In genomic region chr2:118779065-118779464, GRCm38 (mm10) we compare ENCODE assay signal across 8 mouse cellular contexts. TPM values are rescaled to one million over a fixed set of nuclear protein-coding genes. Genes with fewer than 3 reads are reported as not detected.
A peak's percentile ranks its signal among the peaks of the same experiment; 100 is the strongest.
DNase-seq lines count a peak whose midpoint lies in the region; ATAC-seq lines count a peak whose summit lies in the region.

No protein-coding gene starts in this region.

- peak overlapping the region; percentile 41 for H3K4me3 ChIP-seq in kidney, embryonic 16.5 days (ENCODE audit: low read length)
- H3K4me3 ChIP-seq in hindbrain, embryonic 16.5 days (ENCODE audit: low read length), result peak overlapping the region; percentile 62
- peak overlapping the region; percentile 32 for H3K4me3 ChIP-seq in neural tube, embryonic 11.5 days (ENCODE audit: low read depth, low read length)

- peak overlapping the region; percentile 7; the same call in 1 of the 2 replicates for H3K9ac ChIP-seq in kidney, embryonic 16.5 days (replicated peaks; ENCODE audit: low read length)
- peak overlapping the region; percentile 78; the same call in 1 of the 2 replicates for H3K9ac ChIP-seq in hindbrain, embryonic 16.5 days (ENCODE audit: low read depth, low read length)
- peak overlapping the region; percentile 41 for H3K9ac ChIP-seq in neural tube, embryonic 11.5 days (ENCODE audit: low read length)

- H3K36me3 ChIP-seq in kidney, embryonic 16.5 days (ENCODE audit: insufficient read depth, low read length), result no peaks in the 10 kb centered on the region
- no peaks in the 10 kb centered on the region for H3K36me3 ChIP-seq in hindbrain, embryonic 16.5 days (ENCODE audit: control insufficient read depth, insufficient read depth, low read length)
- no peaks in the 10 kb centered on the region for H3K36me3 ChIP-seq in neural tube, embryonic 11.5 days (ENCODE audit: control insufficient read depth, insufficient read depth, low read length)

- 5% methylated on average over 10 of the region's 10 CpGs for WGBS in kidney, embryonic 16.5 days
- WGBS in hindbrain, embryonic 16.5 days, result 5% methylated on average over 10 of the region's 10 CpGs
- 9% methylated on average over 10 of the region's 10 CpGs for WGBS in neural tube, embryonic 11.5 days

- no peak for DNase-seq in kidney, postnatal 36 days
- DNase-seq in cerebellum, postnatal 14 days, result peak; percentile 52 to 65
- peak; percentile 29 for DNase-seq in neural tube, embryonic 11.5 days (ENCODE audit: low spot score)
- DNase-seq in adrenal gland, adult 18-20 months (ENCODE audit: low spot score in 2 of 2), result no peak
- DNase-seq in B cell, adult 2 months, result no peak

- H3K4me1 ChIP-seq in kidney, embryonic 16.5 days (ENCODE audit: insufficient read depth, low read length), result peaks cover 4% of the 10 kb centered on the region
- peaks cover 18% of the 10 kb centered on the region for H3K4me1 ChIP-seq in hindbrain, embryonic 16.5 days (ENCODE audit: control insufficient read depth, insufficient read depth, low read depth, low read length)
- H3K4me1 ChIP-seq in neural tube, embryonic 11.5 days (ENCODE audit: control insufficient read depth, insufficient read depth, low read length), result peaks cover 8% of the 10 kb centered on the region

- ATAC-seq in kidney, embryonic 16.5 days (ENCODE audit: low FRiP score, low TSS enrichment), result no peak
- peak; percentile 38 for ATAC-seq in hindbrain, embryonic 16.5 days
- peak; percentile 32 for ATAC-seq in neural tube, embryonic 11.5 days (ENCODE audit: insufficient read depth, low FRiP score, low TSS enrichment)
- no peak for ATAC-seq in megakaryocyte-erythroid progenitor cell, adult 5-6 weeks (replicated peaks; ENCODE audit: low FRiP score, low TSS enrichment, poor library complexity, severe bottlenecking)

- peak overlapping the region; percentile 61 for H3K4me2 ChIP-seq in kidney, embryonic 16.5 days (replicated peaks; ENCODE audit: low read depth, low read length)
- H3K4me2 ChIP-seq in hindbrain, embryonic 16.5 days (ENCODE audit: low read length), result peak overlapping the region; percentile 71
- peak overlapping the region; percentile 50 for H3K4me2 ChIP-seq in neural tube, embryonic 11.5 days (ENCODE audit: low read depth)

- H3K27me3 ChIP-seq in kidney, embryonic 16.5 days (ENCODE audit: insufficient read depth, low read length), result peaks cover 10% of the 10 kb centered on the region; the same call in 1 of the 2 replicates
- H3K27me3 ChIP-seq in hindbrain, embryonic 16.5 days (replicated peaks; ENCODE audit: control insufficient read depth, insufficient read depth, low read length), result no peaks in the 10 kb centered on the region
- H3K27me3 ChIP-seq in neural tube, embryonic 11.5 days (ENCODE audit: control insufficient read depth, insufficient read depth, low read length), result 0 out of 2 replicates have a peak, but pooled peaks cover 4% of the 10 kb centered on the region

- no peaks in the 10 kb centered on the region for H3K9me3 ChIP-seq in kidney, embryonic 16.5 days (ENCODE audit: low read length)
- H3K9me3 ChIP-seq in hindbrain, embryonic 16.5 days (ENCODE audit: control insufficient read depth, low read length), result no peaks in the 10 kb centered on the region
- no peaks in the 10 kb centered on the region for H3K9me3 ChIP-seq in neural tube, embryonic 11.5 days (ENCODE audit: control insufficient read depth, low read length)

- H3K27ac ChIP-seq in kidney, embryonic 16.5 days (ENCODE audit: low read length), result no peak overlapping the region
- H3K27ac ChIP-seq in hindbrain, embryonic 16.5 days (ENCODE audit: low read depth, low read length), result peak overlapping the region; percentile 89
- 0 out of 2 replicates have a peak overlapping the region, but pooled peaks have one; percentile 23 for H3K27ac ChIP-seq in neural tube, embryonic 11.5 days (ENCODE audit: low read depth, low read length)

RNA-seq across cellular contexts. Expression of gene Disp2, which starts 0.5 kb away (rescaled TPM):
- polyA plus RNA-seq in kidney, embryonic 16.5 days (2015; fragmentation: Nextera tagmentation; extraction: Ambion mirVana), result 0.46 and 0.81 TPM in 2 replicates
- 82.9 and 87.0 TPM in 2 replicates for polyA plus RNA-seq in hindbrain, embryonic 16.5 days (2015; fragmentation: Nextera tagmentation; extraction: Ambion mirVana)
- 10.9 and 12.6 TPM in 2 replicates for polyA plus RNA-seq in neural tube, embryonic 11.5 days (2014; fragmentation: Nextera tagmentation; extraction: Ambion mirVana)
- 10 to 100 TPM; 32.1 to 32.7 TPM for total RNA-seq in adrenal gland, adult 18-20 months (2021)
- total RNA-seq in megakaryocyte-erythroid progenitor cell, adult 5-6 weeks (2014; fragmentation: Nextera tagmentation), result not detected in 2 replicates
- total RNA-seq in megakaryocyte-erythroid progenitor cell, adult 5-6 weeks (2017), result not detected in 2 replicates

RNA-seq across cellular contexts. Expression of gene Phgr1, which starts 6.5 kb away (rescaled TPM):
- not detected in 2 replicates for polyA plus RNA-seq in kidney, embryonic 16.5 days (2015; fragmentation: Nextera tagmentation; extraction: Ambion mirVana)
- not detected in 2 replicates for polyA plus RNA-seq in hindbrain, embryonic 16.5 days (2015; fragmentation: Nextera tagmentation; extraction: Ambion mirVana)
- not detected in 2 replicates for polyA plus RNA-seq in neural tube, embryonic 11.5 days (2014; fragmentation: Nextera tagmentation; extraction: Ambion mirVana)
- not detected for total RNA-seq in adrenal gland, adult 18-20 months (2021)
- total RNA-seq in megakaryocyte-erythroid progenitor cell, adult 5-6 weeks (2014; fragmentation: Nextera tagmentation), result not detected in 2 replicates
- total RNA-seq in megakaryocyte-erythroid progenitor cell, adult 5-6 weeks (2017), result not detected in 2 replicates

RNA-seq across cellular contexts. Expression of gene Ccdc9b, which starts 16.6 kb away (rescaled TPM):
- 1.3 and 1.4 TPM in 2 replicates for polyA plus RNA-seq in kidney, embryonic 16.5 days (2015; fragmentation: Nextera tagmentation; extraction: Ambion mirVana)
- polyA plus RNA-seq in hindbrain, embryonic 16.5 days (2015; fragmentation: Nextera tagmentation; extraction: Ambion mirVana), result 1.0 and 1.3 TPM in 2 replicates
- polyA plus RNA-seq in neural tube, embryonic 11.5 days (2014; fragmentation: Nextera tagmentation; extraction: Ambion mirVana), result 0.90 and 0.96 TPM in 2 replicates
- total RNA-seq in adrenal gland, adult 18-20 months (2021), result 1 to 10 TPM; 2.8 to 5.1 TPM
- total RNA-seq in megakaryocyte-erythroid progenitor cell, adult 5-6 weeks (2014; fragmentation: Nextera tagmentation), result 0.27 and 1.5 TPM in 2 replicates
- total RNA-seq in megakaryocyte-erythroid progenitor cell, adult 5-6 weeks (2017), result 0.09 and 1.3 TPM in 2 replicates

RNA-seq across cellular contexts. Expression of gene Inafm2, which starts 33.5 kb away (rescaled TPM):
- 15.2 and 16.3 TPM in 2 replicates for polyA plus RNA-seq in kidney, embryonic 16.5 days (2015; fragmentation: Nextera tagmentation; extraction: Ambion mirVana)
- polyA plus RNA-seq in hindbrain, embryonic 16.5 days (2015; fragmentation: Nextera tagmentation; extraction: Ambion mirVana), result 20.2 and 20.4 TPM in 2 replicates
- 28.5 and 29.2 TPM in 2 replicates for polyA plus RNA-seq in neural tube, embryonic 11.5 days (2014; fragmentation: Nextera tagmentation; extraction: Ambion mirVana)
- 10 to 100 TPM; 35.2 to 40.1 TPM for total RNA-seq in adrenal gland, adult 18-20 months (2021)
- total RNA-seq in megakaryocyte-erythroid progenitor cell, adult 5-6 weeks (2014; fragmentation: Nextera tagmentation), result 14.5 and 20.5 TPM in 2 replicates
- 10.1 and 13.9 TPM in 2 replicates for total RNA-seq in megakaryocyte-erythroid progenitor cell, adult 5-6 weeks (2017)

RNA-seq across cellular contexts. Expression of gene Knstrn, which starts 34.7 kb away (rescaled TPM):
- polyA plus RNA-seq in kidney, embryonic 16.5 days (2015; fragmentation: Nextera tagmentation; extraction: Ambion mirVana), result 113 and 119 TPM in 2 replicates
- 22.0 and 22.5 TPM in 2 replicates for polyA plus RNA-seq in hindbrain, embryonic 16.5 days (2015; fragmentation: Nextera tagmentation; extraction: Ambion mirVana)
- polyA plus RNA-seq in neural tube, embryonic 11.5 days (2014; fragmentation: Nextera tagmentation; extraction: Ambion mirVana), result 146 TPM in 2 replicates
- 1 to 10 TPM; 1.2 to 1.5 TPM for total RNA-seq in adrenal gland, adult 18-20 months (2021)
- 22.4 and 38.8 TPM in 2 replicates for total RNA-seq in megakaryocyte-erythroid progenitor cell, adult 5-6 weeks (2014; fragmentation: Nextera tagmentation)
- total RNA-seq in megakaryocyte-erythroid progenitor cell, adult 5-6 weeks (2017), result 59.1 and 104 TPM in 2 replicates

Comparison
In these comparisons a context has a peak if more than half of its experiments do, and no peak if none do; other contexts are left out.
1. ATAC-seq: peak in hindbrain, embryonic 16.5 days (single experiment) and neural tube, embryonic 11.5 days (single experiment); none in kidney, embryonic 16.5 days (single experiment) and megakaryocyte-erythroid progenitor cell, adult 5-6 weeks (single experiment).
2. H3K9ac ChIP-seq: peak in every context shown above with its lines; median percentile 78 in hindbrain, embryonic 16.5 days; 41 in neural tube, embryonic 11.5 days; 7 in kidney, embryonic 16.5 days.
3. DNase-seq: peak in cerebellum, postnatal 14 days (2 of 2) and neural tube, embryonic 11.5 days (single experiment); none in kidney, postnatal 36 days (0 of 2), adrenal gland, adult 18-20 months (0 of 2) and B cell, adult 2 months (0 of 2).
4. Peak in every context shown above with its lines, with median percentiles within 50 percentile points of each other: H3K4me2 ChIP-seq and H3K4me3 ChIP-seq.